Mouse (Mus musculus): ENCODE results near the gene Golt1b.

DNA sequence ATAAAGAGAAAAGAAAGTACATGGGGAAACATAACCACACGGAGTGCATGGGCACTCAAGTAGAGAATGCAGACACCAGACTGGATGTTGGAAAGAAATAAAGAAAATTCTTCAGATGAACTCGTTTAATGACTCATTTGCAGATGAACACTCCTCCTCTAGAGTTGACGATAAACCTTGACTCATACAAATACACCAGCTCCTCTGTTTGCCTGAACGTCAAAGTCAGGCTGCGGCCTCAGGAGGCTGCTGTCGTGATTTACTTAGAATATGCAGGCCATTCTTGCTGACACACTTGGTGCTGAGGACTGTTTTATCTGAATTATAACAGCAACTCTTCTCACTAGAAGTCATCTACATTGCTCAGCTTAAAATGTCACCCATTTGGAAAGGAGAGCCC, 25.0 kb upstream of the Golt1b start:
- TF ChIP-seq POLR2A (IDR thresholded peaks at IDR 0.05; ENCODE audit: control insufficient read depth, extremely low read depth, insufficient read depth, low read length, poor library complexity), result no peak
- TF ChIP-seq CTCF (IDR thresholded peaks at IDR 0.05; ENCODE audit: borderline replicate concordance, control insufficient read depth, extremely low read depth, insufficient read depth, low read length, poor library complexity), result no peak
